Mouse (Mus musculus): ENCODE measurements around the gene Zfp729b. TPM values are rescaled to one million over a fixed set of nuclear protein-coding genes. Genes with fewer than 3 reads are reported as not detected.

Gene Zfp729b
- polyA plus RNA-seq, 1 experiment from 2014 or later: 5.1 TPM

DNA sequence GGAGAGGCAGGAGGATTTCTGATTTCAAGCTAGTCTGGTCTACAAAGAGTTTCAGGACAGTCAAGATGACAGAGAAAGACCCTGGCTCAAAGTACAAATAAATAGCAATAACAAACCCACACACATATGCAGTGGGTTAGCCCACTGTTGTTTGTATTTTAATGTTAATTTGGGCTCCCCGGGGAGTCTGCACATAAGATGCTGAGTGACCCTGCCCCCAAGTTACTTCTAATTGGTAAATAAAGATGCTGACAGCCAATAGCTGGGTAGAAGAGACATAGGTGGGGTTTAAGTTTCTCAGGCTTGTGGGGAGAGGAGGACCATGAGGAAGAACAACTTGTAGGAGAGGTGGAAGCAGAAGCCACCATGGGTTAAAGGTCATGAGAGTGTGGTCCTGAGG is 63.6 kb downstream of the Zfp729b start:
- H3K9ac ChIP-seq (ENCODE audit: low read depth, low read length): no peak overlapping the region
- peaks cover 8% of the 10 kb centered on the region; the same call in 1 of the 2 replicates for H3K9me3 ChIP-seq (ENCODE audit: control insufficient read depth, low read length)
- 93% methylated on average over 1 of the region's 1 CpGs for WGBS
- ATAC-seq (ENCODE audit: low read depth) (no peak), DNase-seq (ENCODE audit: low spot score) (no peak)
- no peaks in the 10 kb centered on the region for H3K27me3 ChIP-seq (replicated peaks; ENCODE audit: control insufficient read depth, insufficient read depth, low read length)
- no peak overlapping the region for H3K27ac ChIP-seq (replicated peaks; ENCODE audit: low read depth, low read length)
- H3K4me3 ChIP-seq (ENCODE audit: low read depth, low read length): no peak overlapping the region
- no peak overlapping the region for H3K4me2 ChIP-seq (ENCODE audit: low read depth, low read length)
- no peaks in the 10 kb centered on the region for H3K4me1 ChIP-seq (ENCODE audit: control insufficient read depth, insufficient read depth, low read length)
- H3K36me3 ChIP-seq (ENCODE audit: control insufficient read depth, insufficient read depth, low read length): peaks cover 45% of the 10 kb centered on the region

Other genes starting within 250 kb of the Zfp729b start
- gene Gm28044, start 249.2 kb downstream of the Zfp729b start, polyA plus RNA-seq (2014; fragmentation: Nextera tagmentation; extraction: Ambion mirVana): not detected in 2 replicates
- 0.94 and 1.4 TPM in 2 replicates for gene Zfp953, start 249.1 kb downstream of the Zfp729b start, polyA plus RNA-seq (2014; fragmentation: Nextera tagmentation; extraction: Ambion mirVana)
- gene Gm28041, start 234.0 kb downstream of the Zfp729b start, polyA plus RNA-seq (2014; fragmentation: Nextera tagmentation; extraction: Ambion mirVana): 0.46 TPM in 1 of 2 replicates, not detected in the other
- gene Zfp456, start 233.9 kb downstream of the Zfp729b start, polyA plus RNA-seq (2014; fragmentation: Nextera tagmentation; extraction: Ambion mirVana): 1.7 and 2.0 TPM in 2 replicates
- 6.8 and 8.1 TPM in 2 replicates for gene Zfp429, start 209.9 kb downstream of the Zfp729b start, polyA plus RNA-seq (2014; fragmentation: Nextera tagmentation; extraction: Ambion mirVana)
- gene Zfp459, start 188.3 kb downstream of the Zfp729b start, polyA plus RNA-seq (2014; fragmentation: Nextera tagmentation; extraction: Ambion mirVana): 0.56 and 1.0 TPM in 2 replicates
- 10.4 and 10.7 TPM in 2 replicates for gene Zfp874a, start 158.1 kb downstream of the Zfp729b start, polyA plus RNA-seq (2014; fragmentation: Nextera tagmentation; extraction: Ambion mirVana)
- 2.5 and 3.1 TPM in 2 replicates for gene Zfp874b, start 125.4 kb downstream of the Zfp729b start, polyA plus RNA-seq (2014; fragmentation: Nextera tagmentation; extraction: Ambion mirVana)
- gene Zfp58, start 109.2 kb downstream of the Zfp729b start, polyA plus RNA-seq (2014; fragmentation: Nextera tagmentation; extraction: Ambion mirVana): 11.2 and 13.8 TPM in 2 replicates
- not detected in 2 replicates for gene Gm26965, start 83.6 kb downstream of the Zfp729b start, polyA plus RNA-seq (2014; fragmentation: Nextera tagmentation; extraction: Ambion mirVana)
- 24.2 and 29.7 TPM in 2 replicates for gene Zfp87, start 83.5 kb downstream of the Zfp729b start, polyA plus RNA-seq (2014; fragmentation: Nextera tagmentation; extraction: Ambion mirVana)
- 14.8 and 14.9 TPM in 2 replicates for gene Zfp748, start 55.9 kb downstream of the Zfp729b start, polyA plus RNA-seq (2014; fragmentation: Nextera tagmentation; extraction: Ambion mirVana)
- 0.51 TPM in 1 of 2 replicates, not detected in the other for gene Gm49345, start 28.1 kb upstream of the Zfp729b start, polyA plus RNA-seq (2014; fragmentation: Nextera tagmentation; extraction: Ambion mirVana)
- gene Zfp729a, start 28.1 kb upstream of the Zfp729b start, polyA plus RNA-seq (2014; fragmentation: Nextera tagmentation; extraction: Ambion mirVana): 3.9 and 4.3 TPM in 2 replicates
- 8.8 and 10.5 TPM in 2 replicates for gene Zfp738, start 77.4 kb upstream of the Zfp729b start, polyA plus RNA-seq (2014; fragmentation: Nextera tagmentation; extraction: Ambion mirVana)
- 3.5 TPM in 2 replicates for gene Zfp65, start 119.5 kb upstream of the Zfp729b start, polyA plus RNA-seq (2014; fragmentation: Nextera tagmentation; extraction: Ambion mirVana)
- gene Zfp85, start 145.5 kb upstream of the Zfp729b start, polyA plus RNA-seq (2014; fragmentation: Nextera tagmentation; extraction: Ambion mirVana): 5.3 and 6.6 TPM in 2 replicates
- 1.7 and 2.5 TPM in 2 replicates for gene Zfp493, start 170.0 kb upstream of the Zfp729b start, polyA plus RNA-seq (2014; fragmentation: Nextera tagmentation; extraction: Ambion mirVana)
- gene Zfp273, start 204.0 kb upstream of the Zfp729b start, polyA plus RNA-seq (2014; fragmentation: Nextera tagmentation; extraction: Ambion mirVana): 6.5 TPM in 2 replicates
- 2.3 and 3.2 TPM in 2 replicates for gene Gm10037, start 221.4 kb upstream of the Zfp729b start, polyA plus RNA-seq (2014; fragmentation: Nextera tagmentation; extraction: Ambion mirVana)